Mouse (Mus musculus) heart, postnatal 0 days (tissue): Measurements from ENCODE around the gene Fen1.

Experiments used
- CTCF ChIP-seq: IDR thresholded peaks from 2 replicates; pipeline ENCODE4 v1.5.1; 2016; ENCODE audit warnings: antibody characterized with exemption, control low read depth, low read depth
- EP300 ChIP-seq: IDR thresholded peaks from 2 replicates; pipeline ENCODE4 v1.6.1; 2016; ENCODE audit warnings: antibody characterized with exemption, low read depth

DNA sequence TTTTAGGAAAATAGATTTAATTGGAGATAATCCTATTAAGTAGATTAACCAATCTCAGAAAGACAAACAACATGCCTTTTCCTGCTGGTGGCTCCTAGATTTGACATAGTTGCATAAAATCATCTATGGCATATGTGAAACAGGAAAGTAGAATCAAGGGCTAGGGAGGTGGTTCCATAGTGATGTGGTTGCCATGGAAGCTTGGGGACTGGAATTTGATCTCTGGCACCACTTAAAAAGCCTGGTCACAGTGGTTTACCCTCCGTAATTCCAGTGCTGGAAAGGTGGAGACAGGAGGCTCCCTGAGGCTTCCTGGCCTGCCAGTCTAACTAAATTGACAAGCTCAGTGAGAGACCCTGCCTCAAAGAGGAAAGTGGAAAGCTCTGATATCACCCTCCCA lies 33.5 kb downstream of the Fen1 start:
- TF ChIP-seq CTCF, result no peak
- TF ChIP-seq EP300, result no peak
